Mouse (Mus musculus): ENCODE data around the gene Mest. TPM values are rescaled to one million over a fixed set of nuclear protein-coding genes. Genes with fewer than 3 reads are reported as not detected.

Gene Mest
- polyA plus RNA-seq (2015; fragmentation: Nextera tagmentation; extraction: Ambion mirVana) = 283 and 328 TPM in 2 replicates

DNA sequence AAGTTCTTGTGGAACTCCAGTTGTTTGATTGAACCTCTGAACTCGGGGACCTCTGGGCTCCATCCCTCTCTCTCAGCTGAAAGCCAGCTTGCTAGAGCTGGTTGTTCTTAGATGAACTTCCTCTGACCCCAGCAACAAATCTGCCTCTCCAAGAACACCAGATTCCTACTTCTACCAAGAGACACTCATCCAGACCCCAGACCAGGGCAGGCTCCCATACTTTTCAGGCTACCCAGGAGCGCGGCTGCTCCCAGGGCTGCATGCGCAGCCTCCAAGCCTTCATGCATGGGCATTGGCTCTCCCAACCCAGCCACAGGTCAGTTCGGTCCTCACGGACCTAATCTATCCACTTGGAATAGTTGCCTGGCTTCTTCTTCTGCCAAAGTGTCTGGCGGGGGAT is at the start of gene Mest:
Mest (plus strand) TSS at position 217 of the 400 bp plus-strand sequence.
- peaks cover 5% of the 10 kb centered on the region; the same call in 1 of the 2 replicates for H3K4me1 ChIP-seq (replicated peaks; ENCODE audit: control insufficient read depth, insufficient read depth, low read length)
- H3K4me3 ChIP-seq (replicated peaks; ENCODE audit: low read length) = no peak within 1 kb of the TSS
- no peaks in the 10 kb centered on the region for H3K36me3 ChIP-seq (ENCODE audit: control insufficient read depth, insufficient read depth)
- WGBS = 75% methylated on average over 7 of the region's 7 CpGs
- H3K27me3 ChIP-seq (replicated peaks; ENCODE audit: control insufficient read depth, insufficient read depth, low read length) = no peaks in the 10 kb centered on the region
- ATAC-seq = no peak
- no peak within 1 kb of the TSS for H3K4me2 ChIP-seq (ENCODE audit: low read length)
- H3K9ac ChIP-seq (replicated peaks; ENCODE audit: low read depth, low read length) = no peak within 1 kb of the TSS
- no peaks in the 10 kb centered on the region for H3K9me3 ChIP-seq (ENCODE audit: control insufficient read depth, low read length)
- H3K27ac ChIP-seq (ENCODE audit: low read length) = peak within 1 kb of the TSS; percentile 52; the same call in 1 of the 2 replicates

DNA sequence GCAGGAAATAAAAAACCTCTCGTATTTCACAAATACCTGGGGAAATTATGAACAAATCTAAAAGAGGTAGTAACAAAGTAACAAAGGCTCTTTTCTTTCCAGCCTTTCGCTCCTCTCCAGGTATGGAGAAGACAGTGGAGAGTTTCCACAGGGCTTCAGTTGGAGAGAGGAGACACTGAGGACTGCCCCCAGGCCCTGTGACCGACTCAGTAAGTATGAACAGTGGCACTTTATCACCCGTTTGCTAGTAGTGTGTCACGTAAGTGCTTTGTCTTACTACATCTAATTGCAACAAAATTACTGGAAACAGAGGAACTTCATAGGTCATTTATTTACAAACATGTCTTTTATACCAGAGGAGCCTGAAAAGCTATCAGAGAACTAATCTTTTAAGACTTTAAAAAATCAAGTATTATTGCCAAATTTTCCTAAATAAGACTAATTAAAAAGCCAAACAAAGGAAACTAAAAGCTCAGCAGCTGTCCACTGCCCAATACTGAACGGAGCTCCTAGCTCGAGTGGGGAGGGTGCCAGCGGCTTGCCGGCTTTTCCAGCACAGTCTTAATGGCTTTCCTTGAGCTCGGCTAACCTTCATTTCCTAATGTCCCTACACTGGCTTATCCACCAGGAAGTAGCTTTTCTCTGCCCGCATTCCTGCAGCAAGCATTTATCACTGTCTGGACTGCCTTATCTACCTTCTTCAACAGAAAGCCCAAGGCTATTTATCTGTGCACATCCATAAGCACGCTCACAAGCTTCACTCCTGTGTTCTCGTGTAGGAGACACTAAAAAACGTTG is 49.4 kb upstream of the Mest start:
- Histone ChIP-seq H3K4me3 (replicated peaks; ENCODE audit: low read length) (no peak overlapping the region), H3K9ac (replicated peaks; ENCODE audit: low read depth, low read length) (peak overlapping the region; percentile 49), H3K4me2 (ENCODE audit: low read length) (peak overlapping the region; percentile 53), H3K9me3 (ENCODE audit: control insufficient read depth, low read length) (no peaks in the 10 kb centered on the region), H3K36me3 (ENCODE audit: control insufficient read depth, insufficient read depth) (no peaks in the 10 kb centered on the region), H3K4me1 (replicated peaks; ENCODE audit: control insufficient read depth, insufficient read depth, low read length) (peaks cover 36% of the 10 kb centered on the region), H3K27ac (ENCODE audit: low read length) (peak overlapping the region; percentile 91), H3K27me3 (replicated peaks; ENCODE audit: control insufficient read depth, insufficient read depth, low read length) (no peaks in the 10 kb centered on the region)
- ATAC-seq = peak; percentile 45
- 12% methylated on average over 14 of the region's 14 CpGs for WGBS

GRCm38 (mm10) chr6:30674714-30675280 is 48.5 kb upstream of the Mest start:
- H3K27ac ChIP-seq (ENCODE audit: low read length) = peak overlapping the region; percentile 91
- H3K36me3 ChIP-seq (ENCODE audit: control insufficient read depth, insufficient read depth) = no peaks in the 10 kb centered on the region
- H3K9ac ChIP-seq (replicated peaks; ENCODE audit: low read depth, low read length) = peak overlapping the region; percentile 69
- H3K27me3 ChIP-seq (replicated peaks; ENCODE audit: control insufficient read depth, insufficient read depth, low read length) = no peaks in the 10 kb centered on the region
- H3K4me1 ChIP-seq (replicated peaks; ENCODE audit: control insufficient read depth, insufficient read depth, low read length) = peaks cover 41% of the 10 kb centered on the region
- no peaks in the 10 kb centered on the region for H3K9me3 ChIP-seq (ENCODE audit: control insufficient read depth, low read length)
- H3K4me3 ChIP-seq (replicated peaks; ENCODE audit: low read length) = peak overlapping the region; percentile 1; the same call in 1 of the 2 replicates
- peak; percentile 63 for ATAC-seq
- 18% methylated on average over 9 of the region's 9 CpGs for WGBS
- peak overlapping the region; percentile 53 for H3K4me2 ChIP-seq (ENCODE audit: low read length)

DNA sequence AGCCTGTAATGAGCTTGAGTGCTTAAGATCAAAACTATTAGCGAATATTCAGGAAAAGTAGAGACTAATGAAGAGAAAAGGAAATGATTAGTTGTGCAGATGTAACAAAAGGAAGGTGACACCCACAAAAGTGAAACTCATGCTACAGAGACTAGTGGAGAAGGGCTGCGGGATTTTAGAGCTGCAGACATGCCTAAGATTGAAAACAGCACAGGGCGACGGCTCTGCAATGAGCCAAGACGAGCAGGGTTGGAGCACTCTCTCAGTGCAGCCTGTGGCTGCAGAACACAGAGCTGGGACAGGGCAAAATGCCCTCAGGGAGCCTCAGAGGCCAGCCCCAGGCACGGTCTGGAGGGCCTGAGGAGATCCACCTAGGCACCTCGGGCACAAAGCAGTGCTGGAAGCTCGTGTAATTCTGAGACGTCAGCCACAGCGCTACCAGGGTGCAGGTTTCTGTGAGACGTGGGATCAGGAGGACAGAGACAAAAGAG is 48.0 kb upstream of the Mest start:
- peaks cover 41% of the 10 kb centered on the region for H3K4me1 ChIP-seq (replicated peaks; ENCODE audit: control insufficient read depth, insufficient read depth, low read length)

DNA sequence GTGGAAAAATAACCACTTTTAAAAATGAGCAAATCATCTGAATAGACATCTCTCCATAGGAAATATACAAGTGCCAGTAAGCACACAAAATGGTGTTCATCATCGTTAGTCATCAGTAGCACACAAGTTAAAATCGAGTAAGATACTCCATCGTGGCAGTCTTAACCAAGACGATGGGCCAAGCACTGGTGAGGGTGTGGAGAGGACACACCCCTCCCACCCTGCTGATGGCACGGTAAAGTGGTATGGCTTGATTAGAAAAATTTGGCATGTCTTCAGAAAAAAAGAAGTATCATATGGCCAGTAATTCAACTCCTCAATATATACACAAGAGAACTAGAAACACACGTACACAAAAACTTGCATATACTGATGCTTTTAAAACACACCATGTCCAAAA is 46.8 kb upstream of the Mest start:
- H3K4me3 ChIP-seq (replicated peaks; ENCODE audit: low read length) = no peak overlapping the region
- no peak overlapping the region for H3K27ac ChIP-seq (ENCODE audit: low read length)
- H3K4me2 ChIP-seq (ENCODE audit: low read length) = no peak overlapping the region
- ATAC-seq = no peak
- no peaks in the 10 kb centered on the region for H3K9me3 ChIP-seq (ENCODE audit: control insufficient read depth, low read length)
- no peaks in the 10 kb centered on the region for H3K27me3 ChIP-seq (replicated peaks; ENCODE audit: control insufficient read depth, insufficient read depth, low read length)
- H3K4me1 ChIP-seq (replicated peaks; ENCODE audit: control insufficient read depth, insufficient read depth, low read length) = peaks cover 41% of the 10 kb centered on the region
- H3K36me3 ChIP-seq (ENCODE audit: control insufficient read depth, insufficient read depth) = no peaks in the 10 kb centered on the region
- 70% methylated on average over 6 of the region's 6 CpGs for WGBS
- no peak overlapping the region for H3K9ac ChIP-seq (replicated peaks; ENCODE audit: low read depth, low read length)

More for the DNA sequence above, 48.0 kb upstream of the Mest start:
- Histone ChIP-seq H3K36me3 (ENCODE audit: control insufficient read depth, insufficient read depth) (no peaks in the 10 kb centered on the region), H3K9me3 (ENCODE audit: control insufficient read depth, low read length) (no peaks in the 10 kb centered on the region), H3K9ac (replicated peaks; ENCODE audit: low read depth, low read length) (peak overlapping the region; percentile 69), H3K4me2 (ENCODE audit: low read length) (peak overlapping the region; percentile 53), H3K27ac (ENCODE audit: low read length) (peak overlapping the region; percentile 91), H3K4me3 (replicated peaks; ENCODE audit: low read length) (peak overlapping the region; percentile 22; the same call in 1 of the 2 replicates), H3K27me3 (replicated peaks; ENCODE audit: control insufficient read depth, insufficient read depth, low read length) (no peaks in the 10 kb centered on the region)
- peak; percentile 65 for ATAC-seq
- 5% methylated on average over 11 of the region's 11 CpGs for WGBS

- ATAC-seq = no peak
- H3K27me3 ChIP-seq (replicated peaks; ENCODE audit: control insufficient read depth, insufficient read depth, low read length) = no peaks in the 10 kb centered on the region
- no peaks in the 10 kb centered on the region for H3K9me3 ChIP-seq (ENCODE audit: control insufficient read depth, low read length)
- no peak overlapping the region for H3K27ac ChIP-seq (ENCODE audit: low read length)
- no peak overlapping the region for H3K9ac ChIP-seq (replicated peaks; ENCODE audit: low read depth, low read length)
- no peak overlapping the region for H3K4me3 ChIP-seq (replicated peaks; ENCODE audit: low read length)
- H3K4me1 ChIP-seq (replicated peaks; ENCODE audit: control insufficient read depth, insufficient read depth, low read length) = peaks cover 38% of the 10 kb centered on the region
- H3K4me2 ChIP-seq (ENCODE audit: low read length) = no peak overlapping the region
- 73% methylated on average over 9 of the region's 9 CpGs for WGBS
- no peaks in the 10 kb centered on the region for H3K36me3 ChIP-seq (ENCODE audit: control insufficient read depth, insufficient read depth)
Measured at GRCm38 (mm10) chr6:30677591-30677990, 45.8 kb upstream of the Mest start.

- peak; percentile 68 for ATAC-seq
- Histone ChIP-seq H3K27ac (ENCODE audit: low read length) (peak overlapping the region; percentile 70), H3K36me3 (ENCODE audit: control insufficient read depth, insufficient read depth) (no peaks in the 10 kb centered on the region), H3K9ac (replicated peaks; ENCODE audit: low read depth, low read length) (no peak overlapping the region; the same call in 1 of the 2 replicates), H3K4me1 (replicated peaks; ENCODE audit: control insufficient read depth, insufficient read depth, low read length) (peaks cover 40% of the 10 kb centered on the region), H3K27me3 (replicated peaks; ENCODE audit: control insufficient read depth, insufficient read depth, low read length) (no peaks in the 10 kb centered on the region), H3K4me2 (ENCODE audit: low read length) (no peak overlapping the region), H3K4me3 (replicated peaks; ENCODE audit: low read length) (no peak overlapping the region), H3K9me3 (ENCODE audit: control insufficient read depth, low read length) (no peaks in the 10 kb centered on the region)
- 41% methylated on average over 6 of the region's 6 CpGs for WGBS
Measured at GRCm38 (mm10) chr6:30678482-30678881, 44.9 kb upstream of the Mest start.

- H3K9ac ChIP-seq (replicated peaks; ENCODE audit: low read depth, low read length) = no peak overlapping the region
- H3K4me3 ChIP-seq (replicated peaks; ENCODE audit: low read length) = no peak overlapping the region
Measured at GRCm38 (mm10) chr6:30679567-30679966, 43.8 kb upstream of the Mest start.

GRCm38 (mm10) chr6:30680442-30680841 is 42.9 kb upstream of the Mest start:
- 87% methylated on average over 7 of the region's 7 CpGs for WGBS
- no peak overlapping the region for H3K27ac ChIP-seq (ENCODE audit: low read length)
- no peak for ATAC-seq
- H3K27me3 ChIP-seq (replicated peaks; ENCODE audit: control insufficient read depth, insufficient read depth, low read length) = no peaks in the 10 kb centered on the region
- no peak overlapping the region for H3K4me2 ChIP-seq (ENCODE audit: low read length)
- H3K36me3 ChIP-seq (ENCODE audit: control insufficient read depth, insufficient read depth) = no peaks in the 10 kb centered on the region
- H3K4me1 ChIP-seq (replicated peaks; ENCODE audit: control insufficient read depth, insufficient read depth, low read length) = peaks cover 22% of the 10 kb centered on the region
- H3K4me3 ChIP-seq (replicated peaks; ENCODE audit: low read length) = no peak overlapping the region
- no peaks in the 10 kb centered on the region for H3K9me3 ChIP-seq (ENCODE audit: control insufficient read depth, low read length)
- H3K9ac ChIP-seq (replicated peaks; ENCODE audit: low read depth, low read length) = no peak overlapping the region

More at GRCm38 (mm10) chr6:30679567-30679966, 43.8 kb upstream of the Mest start:
- H3K36me3 ChIP-seq (ENCODE audit: control insufficient read depth, insufficient read depth) = no peaks in the 10 kb centered on the region
- no peaks in the 10 kb centered on the region for H3K9me3 ChIP-seq (ENCODE audit: control insufficient read depth, low read length)
- H3K4me2 ChIP-seq (ENCODE audit: low read length) = no peak overlapping the region
- peaks cover 31% of the 10 kb centered on the region for H3K4me1 ChIP-seq (replicated peaks; ENCODE audit: control insufficient read depth, insufficient read depth, low read length)
- no peak for ATAC-seq
- no peaks in the 10 kb centered on the region for H3K27me3 ChIP-seq (replicated peaks; ENCODE audit: control insufficient read depth, insufficient read depth, low read length)
- peak overlapping the region; percentile 37; the same call in 1 of the 2 replicates for H3K27ac ChIP-seq (ENCODE audit: low read length)
- WGBS = 66% methylated on average over 5 of the region's 5 CpGs

All from forebrain, embryonic 16.5 days (tissue).